Mouse (Mus musculus): Measurements from ENCODE around the gene Cks2. TPM values are rescaled to one million over a fixed set of nuclear protein-coding genes. Genes with fewer than 3 reads are reported as not detected.
A peak's percentile ranks its signal among the peaks of the same experiment; 100 is the strongest.
"Not testable (repeated sequence)": the region's sequence is repeated elsewhere in the genome, so short reads cannot be mapped to it uniquely, and the experiment has no call there.

Cks2 gene
- total RNA-seq, 1 experiment from 2014 or later = 62.0 TPM

DNA sequence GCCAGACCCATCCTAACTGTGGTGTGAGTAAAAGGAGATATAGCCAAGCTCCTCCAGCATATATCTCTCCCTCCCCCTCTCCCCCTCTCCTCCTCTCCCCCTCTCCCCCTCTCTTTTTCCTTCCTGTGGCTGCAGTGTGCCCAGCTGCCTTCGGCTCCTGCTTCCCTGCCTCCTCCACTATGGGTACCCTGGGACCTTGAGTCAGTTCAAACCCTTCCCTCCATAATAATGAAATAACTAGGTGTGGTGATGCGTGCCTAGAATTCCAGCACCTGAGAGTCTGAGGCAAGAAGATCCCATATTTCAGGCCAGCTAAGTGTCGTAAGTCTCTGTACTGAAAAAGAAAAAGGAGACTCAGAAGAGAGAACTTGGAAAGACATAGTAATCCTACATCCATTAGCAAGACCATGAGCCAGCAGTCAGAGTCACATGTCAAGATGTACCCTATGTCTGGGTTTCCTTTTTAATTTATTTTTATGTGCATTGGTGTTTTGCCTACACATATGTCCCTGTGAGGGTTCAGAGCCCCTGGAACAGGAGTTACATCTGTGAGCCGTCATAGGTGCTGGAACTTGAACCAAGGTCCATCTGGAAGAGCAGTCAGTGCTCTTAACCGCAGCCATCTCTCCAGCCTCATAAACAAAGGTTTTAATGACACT lies 12.3 kb upstream of the Cks2 start:
- ATAC-seq (ENCODE audit: extremely low read depth, insufficient number of reproducible peaks, low FRiP score, poor library complexity, severe bottlenecking) = no peak

DNA sequence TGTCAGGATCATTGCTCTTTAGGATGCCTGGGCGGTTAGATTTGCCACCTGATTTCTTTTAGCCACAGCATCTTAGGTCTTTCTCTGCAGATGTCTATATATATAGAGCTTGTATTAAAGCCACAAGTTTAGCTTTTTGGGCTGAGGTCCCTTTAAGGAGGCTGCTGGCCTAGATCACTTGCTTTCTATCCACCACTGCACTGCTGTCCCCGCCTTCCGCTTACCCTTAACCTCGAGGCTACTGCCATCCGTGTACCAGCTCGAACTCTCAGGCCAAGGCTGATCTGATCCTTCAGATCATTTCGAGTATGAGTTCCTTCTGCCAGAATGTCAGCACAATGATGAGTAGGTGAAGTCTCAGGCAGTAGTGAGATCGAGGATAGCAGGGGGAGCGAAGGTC lies 9.6 kb upstream of the Cks2 start:
- ATAC-seq (ENCODE audit: extremely low read depth, insufficient number of reproducible peaks, low FRiP score, poor library complexity, severe bottlenecking) = not testable (repeated sequence)

GRCm38 (mm10) chr13:51638958-51639357 lies 6.1 kb upstream of the Cks2 start:
- ATAC-seq (ENCODE audit: extremely low read depth, insufficient number of reproducible peaks, low FRiP score, poor library complexity, severe bottlenecking) = peak; percentile 73

GRCm38 (mm10) chr13:51641424-51641823 lies 3.6 kb upstream of the Cks2 start:
- no peak for ATAC-seq (ENCODE audit: extremely low read depth, insufficient number of reproducible peaks, low FRiP score, poor library complexity, severe bottlenecking)

DNA sequence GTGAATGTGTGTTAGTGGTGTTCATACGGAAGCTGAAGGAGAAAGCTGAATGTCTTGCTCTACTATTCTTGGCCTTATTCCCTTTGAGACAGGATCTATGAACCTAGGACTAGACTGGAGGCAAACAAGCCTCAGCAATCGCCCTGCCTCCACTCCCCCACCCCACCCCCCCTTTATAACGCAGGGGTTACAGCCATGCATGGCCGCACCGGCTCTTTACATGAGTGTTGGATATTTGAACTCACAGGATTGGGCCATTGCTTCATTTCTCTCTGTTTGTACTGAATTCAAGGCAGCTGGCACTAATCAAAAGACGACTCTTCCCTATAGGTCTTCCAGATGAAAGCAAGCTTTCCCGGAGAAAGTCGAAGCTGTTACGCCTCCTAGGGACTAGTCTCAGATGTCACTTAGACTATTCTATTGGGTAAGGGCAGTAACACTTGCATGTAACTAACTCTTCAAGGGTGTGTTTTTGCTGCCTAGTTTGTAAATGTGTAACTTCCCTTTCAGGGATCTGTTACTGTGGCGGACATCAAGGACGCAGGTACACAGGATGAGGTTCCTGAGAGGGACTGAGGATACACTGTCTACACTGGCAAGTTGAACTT lies 2.8 kb upstream of the Cks2 start:
- ATAC-seq (ENCODE audit: extremely low read depth, insufficient number of reproducible peaks, low FRiP score, poor library complexity, severe bottlenecking) = no peak

DNA sequence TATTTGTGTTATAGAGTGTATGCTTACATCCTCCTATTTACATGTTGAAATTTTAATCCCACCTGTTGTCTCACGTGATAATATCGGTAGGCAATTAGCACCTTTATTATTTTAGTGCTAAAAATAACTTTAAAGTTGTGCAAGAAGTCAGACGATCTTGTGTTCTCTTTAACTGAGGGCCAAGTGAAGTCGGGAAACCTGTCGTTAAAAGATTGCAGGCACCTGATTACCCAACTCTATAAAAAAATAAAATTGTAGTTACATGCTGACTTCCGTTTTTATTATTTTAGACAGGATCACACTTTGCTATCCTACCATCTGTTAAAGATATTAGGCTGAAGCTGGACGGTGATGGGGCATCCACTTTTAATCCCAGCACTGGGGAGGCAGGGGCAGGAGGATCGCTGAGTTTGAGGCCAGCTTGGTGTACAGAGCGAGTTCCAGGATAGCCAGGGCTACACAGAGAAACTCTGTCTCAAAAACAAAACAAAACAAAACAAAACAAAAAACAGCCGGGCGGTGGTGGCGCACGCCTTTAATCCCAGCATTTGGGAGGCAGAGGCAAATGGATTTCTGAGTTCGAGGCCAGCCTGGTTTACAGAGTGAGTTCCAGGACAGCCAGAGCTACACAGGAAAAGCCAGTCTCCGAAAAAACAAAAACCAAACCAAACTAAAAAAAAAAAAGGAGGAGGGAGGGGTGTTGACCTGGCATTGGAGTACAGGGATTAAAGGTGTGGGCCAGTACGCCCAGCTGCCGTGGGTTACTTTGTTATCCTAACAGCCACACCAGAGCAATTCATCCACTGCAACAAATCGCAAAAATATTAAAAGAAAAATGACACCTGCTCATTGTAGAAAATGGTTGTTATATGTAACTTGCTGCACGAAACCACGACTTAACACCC lies 856 bp upstream of the Cks2 start:
- ATAC-seq (ENCODE audit: extremely low read depth, insufficient number of reproducible peaks, low FRiP score, poor library complexity, severe bottlenecking) = no peak

DNA sequence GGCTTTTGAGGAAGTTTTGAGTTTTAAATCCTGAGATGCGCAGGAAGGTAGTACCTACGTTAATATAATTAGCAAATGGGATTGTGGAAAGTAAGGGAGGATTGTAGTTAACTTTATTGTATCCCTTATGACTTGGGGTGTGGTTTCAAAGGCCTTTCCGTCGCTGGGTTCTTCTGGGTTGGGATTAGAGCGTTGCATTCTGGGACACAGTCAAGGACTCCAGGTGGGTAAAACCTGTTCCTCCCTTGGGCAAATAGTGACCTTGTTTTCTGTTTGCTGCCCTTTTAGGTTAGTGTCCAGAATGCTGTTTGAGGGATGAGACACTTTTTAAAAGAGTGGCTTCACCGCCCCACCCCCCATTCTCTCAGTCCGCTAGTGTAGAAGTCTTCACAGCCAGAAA lies 840 bp downstream of the Cks2 start:
- ATAC-seq (ENCODE audit: extremely low read depth, insufficient number of reproducible peaks, low FRiP score, poor library complexity, severe bottlenecking) = no peak

GRCm38 (mm10) chr13:51646362-51647027 lies 1.5 kb downstream of the Cks2 start:
- ATAC-seq (ENCODE audit: extremely low read depth, insufficient number of reproducible peaks, low FRiP score, poor library complexity, severe bottlenecking) = no peak

DNA sequence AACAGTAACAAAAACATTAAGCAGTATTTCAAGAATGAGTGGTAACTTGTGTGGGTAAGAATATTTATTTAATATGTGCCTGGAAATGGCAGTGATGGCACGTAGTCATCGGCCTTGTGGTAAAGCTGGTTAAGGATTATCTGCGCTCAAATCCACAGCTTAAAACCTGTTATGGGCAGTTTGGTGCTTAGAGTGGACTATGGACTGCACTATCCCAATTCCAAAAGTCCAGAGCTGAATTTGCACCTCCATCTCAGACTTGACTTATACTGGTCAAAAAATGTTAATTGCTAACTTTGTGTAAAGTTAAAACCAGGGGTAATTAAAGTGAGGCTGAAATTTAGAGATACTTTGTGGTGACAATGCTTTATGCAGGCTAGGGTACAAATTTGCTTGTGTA lies 2.7 kb downstream of the Cks2 start:
- ATAC-seq (ENCODE audit: extremely low read depth, insufficient number of reproducible peaks, low FRiP score, poor library complexity, severe bottlenecking) = no peak

DNA sequence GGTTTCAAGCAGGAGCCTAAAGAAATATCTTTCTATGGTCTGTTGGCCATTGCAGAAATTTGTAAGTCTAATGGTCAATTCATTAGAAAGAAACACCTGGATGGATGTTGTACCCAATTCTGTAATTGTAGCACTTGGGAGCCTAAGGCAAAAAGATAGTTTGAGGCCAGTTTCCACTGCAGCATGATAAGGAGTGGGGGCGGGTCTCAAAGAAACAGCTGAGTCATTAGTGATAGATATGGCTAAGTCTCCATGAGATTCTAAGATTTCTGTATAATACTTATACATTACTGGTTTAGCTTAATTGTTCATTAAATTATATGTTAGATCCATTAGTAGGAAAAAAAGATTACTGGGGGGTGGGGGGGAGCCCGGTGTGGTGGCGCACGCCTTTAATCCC lies 3.2 kb downstream of the Cks2 start:
- ATAC-seq (ENCODE audit: extremely low read depth, insufficient number of reproducible peaks, low FRiP score, poor library complexity, severe bottlenecking) = no peak

GRCm38 (mm10) chr13:51649740-51650139 lies 4.7 kb downstream of the Cks2 start:
- no peak for ATAC-seq (ENCODE audit: extremely low read depth, insufficient number of reproducible peaks, low FRiP score, poor library complexity, severe bottlenecking)

DNA sequence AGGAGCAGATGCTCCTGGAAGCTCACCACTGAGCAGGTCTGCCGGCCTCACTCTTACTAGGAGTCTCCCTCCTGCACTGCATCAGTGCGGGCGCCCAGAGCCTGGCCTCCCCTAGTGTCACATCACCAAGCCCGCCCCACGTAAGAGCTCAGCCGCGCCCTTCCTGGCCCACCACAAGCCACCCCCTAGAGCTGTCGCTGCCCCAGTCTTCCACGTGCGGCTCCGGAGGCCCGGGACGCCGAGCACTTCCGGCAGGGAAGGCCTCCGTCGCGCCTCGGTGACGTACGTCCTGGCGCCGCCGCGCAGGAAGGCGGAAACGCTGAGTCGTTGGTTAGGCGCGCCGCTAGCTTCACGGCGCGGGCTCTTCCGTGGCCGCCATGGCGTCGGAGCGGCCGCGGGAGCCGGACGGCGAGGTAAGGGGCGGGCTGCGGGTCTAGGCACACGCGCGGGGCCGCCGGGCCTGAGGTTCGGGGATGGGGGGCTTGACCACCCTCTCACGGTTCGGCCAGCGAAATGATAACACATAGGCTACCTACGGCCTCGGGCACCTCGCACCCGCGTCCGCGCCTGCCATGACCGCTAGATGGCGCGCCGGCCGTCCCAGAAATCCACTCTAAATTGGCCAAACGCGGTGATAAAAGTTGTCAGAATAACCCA lies 6.5 kb downstream of the Cks2 start, which contains the start of gene Secisbp2:
Secisbp2 (plus strand) TSS at position 290 of the 657 bp plus-strand sequence.
- peak; percentile 93 for ATAC-seq (ENCODE audit: extremely low read depth, insufficient number of reproducible peaks, low FRiP score, poor library complexity, severe bottlenecking)

GRCm38 (mm10) chr13:51653159-51653558 lies 8.1 kb downstream of the Cks2 start:
- no peak for ATAC-seq (ENCODE audit: extremely low read depth, insufficient number of reproducible peaks, low FRiP score, poor library complexity, severe bottlenecking)

DNA sequence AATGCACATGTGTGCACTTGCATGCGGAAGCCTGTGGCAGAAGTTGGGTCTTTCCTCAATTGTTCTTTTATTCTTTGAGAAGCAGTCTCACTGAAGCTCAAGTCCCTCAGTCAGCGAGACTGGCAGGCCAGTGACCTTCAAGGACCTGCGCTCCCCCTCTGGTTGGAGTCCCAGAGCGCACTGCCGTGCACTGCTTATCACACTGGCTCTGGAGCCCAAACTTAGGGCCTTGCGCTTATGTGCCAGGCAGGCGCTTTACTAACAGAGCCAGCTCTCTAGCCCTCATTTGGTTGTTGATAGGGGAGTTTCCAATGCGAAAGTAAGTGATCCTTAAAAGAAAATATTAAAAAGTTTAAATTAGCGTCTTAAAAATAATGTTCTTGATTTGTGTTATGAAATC lies 8.9 kb downstream of the Cks2 start:
- ATAC-seq (ENCODE audit: extremely low read depth, insufficient number of reproducible peaks, low FRiP score, poor library complexity, severe bottlenecking) = no peak

GRCm38 (mm10) chr13:51656516-51657235 lies 11.6 kb downstream of the Cks2 start:
- no peak for ATAC-seq (ENCODE audit: extremely low read depth, insufficient number of reproducible peaks, low FRiP score, poor library complexity, severe bottlenecking)

DNA sequence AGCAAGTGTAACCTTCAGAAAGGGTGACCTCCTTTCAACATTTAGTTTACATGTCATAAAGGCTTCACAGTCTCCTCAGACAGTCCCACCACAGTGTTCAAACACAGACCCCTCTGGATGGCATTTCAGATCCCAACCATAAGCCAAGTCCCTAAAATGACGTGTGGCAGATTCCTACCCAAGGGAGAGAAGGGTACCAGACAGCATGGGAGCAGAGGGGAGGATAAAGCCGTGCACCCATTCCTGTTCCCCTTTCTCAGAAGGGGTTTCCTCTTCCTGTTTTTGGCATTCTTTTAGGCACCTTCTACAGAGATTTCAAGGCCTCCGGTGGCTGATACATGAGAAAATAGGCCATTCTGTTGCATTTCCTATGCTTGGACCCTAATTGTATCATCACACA lies 13.1 kb downstream of the Cks2 start:
- no peak for ATAC-seq (ENCODE audit: extremely low read depth, insufficient number of reproducible peaks, low FRiP score, poor library complexity, severe bottlenecking)

GRCm38 (mm10) chr13:51659573-51659972 lies 14.5 kb downstream of the Cks2 start:
- ATAC-seq (ENCODE audit: extremely low read depth, insufficient number of reproducible peaks, low FRiP score, poor library complexity, severe bottlenecking) = no peak

DNA sequence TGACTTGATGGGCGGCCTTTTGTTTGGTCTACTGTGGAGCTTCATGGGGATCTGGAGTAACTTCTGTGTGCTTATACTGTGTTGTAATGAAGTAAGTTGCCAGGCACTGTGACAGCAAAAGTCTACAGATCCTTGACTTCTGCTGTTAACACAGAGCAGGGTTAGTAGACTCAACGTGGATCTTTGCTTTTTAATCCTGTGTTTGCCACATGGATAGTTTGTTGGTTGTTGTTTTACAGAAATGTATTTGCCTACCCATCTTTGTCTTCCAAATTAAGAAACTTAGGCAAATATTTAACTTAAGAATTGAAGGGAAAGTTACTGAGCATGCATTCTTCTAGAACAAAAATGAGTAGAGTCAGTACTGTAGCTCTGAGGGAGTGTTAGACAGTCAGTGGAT lies 18.5 kb downstream of the Cks2 start:
- ATAC-seq (ENCODE audit: extremely low read depth, insufficient number of reproducible peaks, low FRiP score, poor library complexity, severe bottlenecking) = no peak

All from neutrophil, adult 5-6 weeks (primary cell).